Mouse (Mus musculus): ENCODE results near the gene Bbs5.
A peak's percentile ranks its signal among the peaks of the same experiment; 100 is the strongest.
"Not testable (repeated sequence)": the region's sequence is repeated elsewhere in the genome, so short reads cannot be mapped to it uniquely, and the experiment has no call there.

Gene Bbs5

DNA sequence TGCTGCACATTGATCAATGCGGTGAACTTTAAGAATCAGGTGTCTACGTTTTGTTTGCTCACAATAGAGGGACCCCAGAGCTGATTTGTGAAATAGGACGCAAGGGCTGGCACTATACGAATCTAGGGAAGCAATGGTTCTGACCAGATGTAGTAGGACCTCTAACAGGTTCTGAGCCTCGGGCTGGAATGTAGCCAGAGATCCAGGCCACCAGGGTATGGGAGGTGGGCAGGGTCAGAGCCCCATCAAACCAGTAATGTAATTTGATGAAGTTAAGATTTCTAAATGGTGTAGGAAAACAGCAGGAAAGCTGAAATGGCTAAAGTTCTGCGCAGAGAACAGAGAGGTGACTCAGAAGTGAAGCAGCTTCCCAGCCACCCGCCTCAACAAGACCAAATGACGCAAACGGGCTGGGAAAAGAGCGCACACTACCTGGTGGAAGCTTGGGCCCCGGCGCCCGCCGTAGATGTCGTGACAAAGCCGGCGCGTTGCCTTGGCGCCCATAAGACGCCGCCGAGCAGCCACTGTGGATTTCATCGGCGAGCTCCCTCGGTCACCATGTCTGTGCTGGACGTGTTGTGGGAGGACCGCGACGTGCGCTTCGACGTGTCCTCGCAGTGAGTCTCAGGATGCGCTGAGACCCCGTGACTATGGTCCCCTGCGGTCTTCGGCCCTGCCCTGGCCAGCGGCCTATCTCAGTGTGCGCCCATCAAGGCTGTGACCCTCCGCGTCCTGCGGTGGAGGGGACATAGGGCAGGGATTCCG, at the start of gene Bbs5:
Gene Bbs5 (plus strand): TSS at position 446 of the 765 bp plus-strand sequence.
- peak; percentile 75 for DNase-seq (ENCODE audit: low read depth, low spot score)

GRCm38 (mm10) chr2:69603726-69604393, 43.1 kb upstream of the Bbs5 start:
- DNase-seq (ENCODE audit: low read depth, low spot score) = no peak

- DNase-seq (ENCODE audit: low read depth, low spot score) = no peak
Observed at GRCm38 (mm10) chr2:69606621-69607020, 40.4 kb upstream of the Bbs5 start.

GRCm38 (mm10) chr2:69612237-69612636, 34.7 kb upstream of the Bbs5 start:
- DNase-seq (ENCODE audit: low read depth, low spot score) = no peak

DNA sequence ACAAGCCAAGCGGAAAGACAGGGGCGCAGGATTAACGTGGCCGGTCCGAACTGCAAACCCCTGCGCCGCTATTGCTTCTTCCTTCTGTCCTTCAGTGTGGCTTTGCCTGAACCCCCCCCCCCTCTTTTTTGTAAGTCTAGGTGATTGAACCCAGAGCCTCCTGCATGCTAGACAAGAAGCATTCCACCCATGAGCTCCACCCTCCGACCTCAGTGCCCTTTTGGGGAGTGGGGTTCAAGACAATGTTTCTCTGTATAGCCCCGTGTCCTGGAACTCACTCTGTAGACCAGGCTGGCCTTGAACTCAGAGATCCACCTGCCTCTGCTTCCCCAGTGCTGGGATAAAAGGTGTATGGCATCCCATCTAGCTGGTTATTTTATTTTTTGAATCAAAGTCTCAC, 34.3 kb upstream of the Bbs5 start:
- no peak for DNase-seq (ENCODE audit: low read depth, low spot score)

DNA sequence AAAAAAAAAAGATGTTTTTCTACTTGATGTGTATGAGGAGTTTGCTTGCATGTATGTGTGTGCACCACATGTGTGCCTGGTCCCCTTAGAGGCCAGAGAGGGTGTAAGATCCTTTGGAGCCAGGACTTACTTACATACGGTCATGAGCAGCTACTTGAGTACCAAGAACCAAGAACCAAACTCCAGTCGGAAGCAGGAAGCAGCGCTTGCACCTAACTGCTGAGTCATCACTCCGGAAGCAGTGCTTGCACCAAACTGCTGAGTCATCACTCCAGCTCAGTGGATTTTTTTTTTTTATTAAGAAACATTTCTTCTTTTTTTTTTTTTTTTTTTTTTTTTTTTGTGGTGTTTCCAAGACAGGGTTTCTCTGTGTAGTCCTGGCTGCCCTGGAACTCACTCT, 33.7 kb upstream of the Bbs5 start:
- no peak for DNase-seq (ENCODE audit: low read depth, low spot score)

DNA sequence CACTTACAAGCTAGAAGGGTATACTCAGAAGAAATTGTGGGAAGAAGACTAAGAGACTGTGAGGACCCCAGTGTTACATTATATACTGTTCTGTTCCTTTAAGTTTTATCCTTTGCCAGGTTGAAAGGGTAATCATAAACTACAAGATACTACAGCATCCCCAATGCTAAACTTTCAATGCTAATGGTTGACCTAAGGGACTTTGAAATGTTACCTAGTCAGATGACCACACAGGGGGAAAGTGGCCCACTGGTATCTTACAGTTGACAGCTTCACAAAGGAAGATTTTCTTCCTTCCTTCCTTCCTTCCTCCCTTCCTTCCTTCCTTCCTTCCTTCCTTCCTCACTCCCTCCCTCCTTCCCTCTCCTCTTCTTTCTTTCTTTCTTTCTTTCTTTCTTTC, 28.6 kb upstream of the Bbs5 start:
- no peak for DNase-seq (ENCODE audit: low read depth, low spot score)

GRCm38 (mm10) chr2:69619286-69619685, 27.7 kb upstream of the Bbs5 start:
- DNase-seq (ENCODE audit: low read depth, low spot score) = no peak

- DNase-seq (ENCODE audit: low read depth, low spot score) = no peak
Observed at GRCm38 (mm10) chr2:69629215-69629614, 17.8 kb upstream of the Bbs5 start.

DNA sequence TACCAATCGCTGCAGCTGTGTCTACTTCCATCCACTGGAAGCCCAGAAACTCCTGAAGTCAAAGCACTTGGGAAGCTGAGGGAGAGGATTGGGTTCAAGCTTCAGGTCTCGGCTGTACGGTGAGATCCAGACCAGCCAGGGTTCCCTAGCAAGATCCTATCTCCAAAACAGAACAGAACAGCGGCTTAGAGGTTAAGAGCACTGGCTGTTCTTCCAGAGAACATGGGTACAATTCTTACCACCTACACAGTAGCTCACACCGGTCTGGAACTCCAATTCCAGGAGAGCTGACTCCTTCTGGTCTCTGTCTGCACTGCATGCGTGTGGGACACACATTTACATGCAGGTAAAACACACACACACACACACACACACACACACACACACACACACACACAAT, 17.1 kb upstream of the Bbs5 start:
- no peak for DNase-seq (ENCODE audit: low read depth, low spot score)

- DNase-seq (ENCODE audit: low read depth, low spot score) = no peak
Observed at GRCm38 (mm10) chr2:69630792-69631191, 16.2 kb upstream of the Bbs5 start.

GRCm38 (mm10) chr2:69631449-69631848, 15.5 kb upstream of the Bbs5 start:
- DNase-seq (ENCODE audit: low read depth, low spot score) = no peak

GRCm38 (mm10) chr2:69635064-69635701, 11.8 kb upstream of the Bbs5 start:
- peak; percentile 30 for DNase-seq (ENCODE audit: low read depth, low spot score)

- DNase-seq (ENCODE audit: low read depth, low spot score) = no peak
Observed at GRCm38 (mm10) chr2:69635807-69636206, 11.2 kb upstream of the Bbs5 start.

DNA sequence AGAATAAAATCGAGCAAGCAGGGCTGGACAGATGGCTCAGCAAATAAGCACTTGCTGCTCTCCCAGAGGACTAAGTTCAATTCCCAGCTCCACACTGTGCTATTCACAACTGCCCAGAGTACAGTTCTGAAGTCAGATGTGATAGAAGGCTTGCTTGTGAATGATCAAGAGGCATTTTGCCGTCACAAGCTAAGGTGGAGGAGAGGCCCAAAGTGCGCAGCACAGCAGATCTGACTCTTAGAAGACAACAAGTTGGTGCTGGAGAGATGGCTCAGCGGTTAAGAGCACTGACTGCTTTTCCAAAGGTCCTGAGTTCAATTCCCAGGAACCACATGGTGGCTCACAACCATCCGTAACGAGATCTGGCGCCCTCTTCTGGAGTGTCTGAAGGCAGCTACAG, 9.0 kb upstream of the Bbs5 start:
- not testable (repeated sequence) for DNase-seq (ENCODE audit: low read depth, low spot score)

DNA sequence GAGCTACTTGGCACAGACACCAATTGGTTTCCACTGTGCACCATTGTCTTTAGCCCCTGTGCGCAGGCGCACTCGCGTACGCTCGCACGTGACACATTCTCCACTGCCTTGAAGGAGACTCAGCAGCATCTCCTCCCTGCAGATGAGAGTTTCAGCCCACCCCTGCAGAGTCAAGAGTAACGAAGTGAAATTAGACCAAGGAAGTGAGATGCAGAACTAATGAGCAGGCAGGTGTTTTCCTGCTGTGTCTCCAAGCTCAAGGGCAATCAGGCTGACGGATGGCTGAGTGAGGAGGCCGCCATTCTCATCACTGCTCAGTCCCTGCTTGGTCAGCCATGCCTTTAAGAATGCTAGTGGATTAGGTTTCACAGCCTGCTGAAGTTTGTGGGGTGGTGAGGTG, 6.9 kb upstream of the Bbs5 start:
- peak; percentile 3 for DNase-seq (ENCODE audit: low read depth, low spot score)

DNA sequence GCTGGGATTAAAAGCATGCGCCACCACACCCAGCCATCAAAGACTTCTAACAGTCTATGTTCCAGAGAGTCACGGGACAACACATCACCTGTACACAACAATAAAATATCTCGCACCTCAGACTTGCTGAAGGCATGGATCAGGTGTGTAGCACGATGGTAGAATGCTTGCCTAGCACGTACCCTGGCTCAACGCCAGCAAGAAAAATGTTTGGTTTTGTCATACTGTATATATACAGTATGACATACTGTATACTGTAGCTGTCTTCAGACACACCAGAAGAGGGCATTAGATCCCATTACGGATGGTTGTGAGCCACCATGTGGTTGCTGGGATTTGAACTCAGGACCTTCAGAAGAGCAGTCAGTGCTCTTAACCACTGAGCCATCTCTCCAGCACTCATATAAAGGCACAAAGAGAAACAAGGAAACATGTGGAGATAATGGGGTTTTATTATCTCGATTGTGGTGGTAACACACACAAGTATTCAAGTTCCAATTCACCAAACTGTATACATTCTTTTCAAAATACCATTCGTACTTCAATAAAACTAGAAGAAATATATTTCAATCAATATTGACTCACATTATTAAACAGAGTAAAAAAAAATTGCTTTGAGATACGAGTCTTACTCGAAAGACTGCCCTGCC, 1.9 kb upstream of the Bbs5 start:
- DNase-seq (ENCODE audit: low read depth, low spot score) = no peak

GRCm38 (mm10) chr2:69649716-69650115, 2.7 kb downstream of the Bbs5 start:
- DNase-seq (ENCODE audit: low read depth, low spot score) = no peak

DNA sequence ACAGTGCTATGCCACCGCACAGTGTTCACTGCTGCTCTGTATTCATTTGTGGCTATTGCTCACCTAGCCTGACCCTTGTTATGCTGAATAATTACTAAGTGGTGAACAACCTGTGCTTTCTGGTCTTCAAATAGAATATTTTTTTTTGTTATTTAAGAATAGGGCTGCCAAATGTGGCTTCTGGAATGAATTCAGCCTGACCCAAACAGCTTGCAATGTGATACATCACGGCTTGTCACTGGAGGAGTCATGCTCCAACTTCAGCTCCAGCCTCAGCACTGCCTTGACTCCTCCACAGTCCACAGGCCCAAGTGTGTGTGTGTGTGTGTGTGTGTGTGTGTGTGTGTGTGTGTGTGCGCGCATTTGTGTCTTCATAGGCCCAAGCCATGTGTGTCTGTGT, 12.4 kb downstream of the Bbs5 start:
- no peak for DNase-seq (ENCODE audit: low read depth, low spot score)

GRCm38 (mm10) chr2:69663827-69664476, 17.0 kb downstream of the Bbs5 start:
- no peak for DNase-seq (ENCODE audit: low read depth, low spot score)

GRCm38 (mm10) chr2:69667656-69668055, 20.7 kb downstream of the Bbs5 start:
- no peak for DNase-seq (ENCODE audit: low read depth, low spot score)

GRCm38 (mm10) chr2:69668414-69668813, 21.4 kb downstream of the Bbs5 start:
- no peak for DNase-seq (ENCODE audit: low read depth, low spot score)

All from brain, embryonic 18.5 days (tissue).